Mouse (Mus musculus) heart, postnatal 36 days (tissue): ENCODE measurements around the gene Galnt7. TPM values are rescaled to one million over a fixed set of nuclear protein-coding genes. Genes with fewer than 3 reads are reported as not detected.
A peak's percentile ranks its signal among the peaks of the same experiment; 100 is the strongest.
"Not testable (repeated sequence)": the region's sequence is repeated elsewhere in the genome, so short reads cannot be mapped to it uniquely, and the experiment has no call there.

Source experiments
- DNase-seq, 2 experiments: peaks; one replicate each; pipeline ENCODE4 v3.0.0; 2021 to 2022
- intact Hi-C: fragments of 180-260 bp; cut with DNase I; formaldehyde crosslinking; loops from one replicate; pipeline ENCODE4 v1.15.1; 2025
- total RNA-seq, 2 experiments: library from RNA; stranded (reverse); gene quantifications; 2 replicates each; pipeline ENCODE4 v1.2.3; 2021

Galnt7 gene
- total RNA-seq, 2 experiments from 2014 or later: 3.9 to 5.9 TPM

DNA sequence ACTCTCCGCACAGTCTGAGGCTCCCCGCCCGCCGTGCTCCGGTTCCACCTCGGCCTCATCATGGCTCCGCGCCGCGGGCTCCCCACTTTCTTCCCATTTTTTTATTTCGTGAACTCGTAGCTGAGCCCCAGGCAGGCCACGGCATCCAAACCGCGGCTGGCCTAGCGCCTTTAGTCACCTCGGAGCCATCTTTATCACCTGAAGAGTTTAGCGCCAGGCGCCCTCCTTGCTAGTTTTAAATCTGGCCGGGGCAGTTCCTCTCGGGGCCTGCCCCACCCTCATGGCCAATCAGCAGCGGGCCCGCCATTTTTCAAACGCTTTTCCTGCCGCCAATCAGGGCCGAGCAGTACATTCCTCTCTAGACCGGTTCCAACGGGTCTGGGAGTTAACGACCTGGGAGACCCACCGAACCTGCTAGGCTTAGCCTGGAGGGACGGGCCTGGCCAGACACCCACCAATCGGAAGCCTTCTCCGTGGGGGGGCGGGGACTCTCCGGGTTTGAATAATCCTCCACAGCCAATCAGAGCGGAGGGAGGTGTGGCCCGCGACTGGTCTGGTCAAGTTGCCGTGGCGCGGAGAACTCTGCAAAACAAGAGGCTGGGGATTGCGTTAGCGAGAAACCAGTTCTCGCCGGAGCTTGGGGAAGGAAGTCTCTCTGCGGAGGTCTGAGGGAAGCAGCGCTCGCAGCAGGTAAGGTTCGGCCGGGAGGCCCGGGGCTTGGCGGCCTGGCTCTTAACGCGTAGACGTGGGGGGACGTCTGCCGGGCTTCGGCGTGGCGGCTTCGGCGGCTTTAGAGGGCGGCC lies 141.3 kb downstream of the Galnt7 start, which contains the start of gene Hmgb2:
TSS of gene Hmgb2 (plus strand) at position 592 of the 803 bp plus-strand sequence.
- intact Hi-C loops: loop anchor here (2.0 to 5.0 kb wide), 3 partner anchors 17 to 154 kb away; no protein-coding TSS in a partner anchor

DNA sequence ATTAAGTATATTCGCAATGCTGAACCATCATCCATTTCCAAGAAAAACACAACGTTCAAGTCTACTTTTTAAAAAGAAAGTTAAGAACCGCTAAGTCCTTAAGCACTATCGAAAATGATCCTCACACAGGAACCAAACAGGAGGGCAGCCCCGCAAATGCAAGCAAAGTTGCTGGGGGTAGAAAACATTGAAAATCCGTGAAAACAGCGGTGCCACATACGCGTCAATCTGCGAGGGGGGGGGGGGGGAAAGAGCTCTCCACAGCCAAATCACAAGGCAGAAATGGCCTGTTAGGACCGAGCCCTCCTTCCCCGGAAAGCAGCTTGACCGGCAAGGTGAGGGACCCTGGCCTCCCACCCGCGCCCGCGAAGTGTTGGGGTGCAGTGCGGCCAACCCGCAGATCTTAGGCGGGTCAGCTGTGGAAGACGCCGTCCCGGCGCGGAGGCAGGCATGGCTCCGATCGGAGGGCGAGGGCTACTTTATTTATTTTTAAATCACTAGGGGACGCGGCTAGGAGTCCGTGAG lies 142.0 kb downstream of the Galnt7 start:
- DNase-seq: no peak
- intact Hi-C loops: loop anchor here (5.0 kb wide), 2 partner anchors 84 to 154 kb away; no protein-coding TSS in a partner anchor

More for the DNA sequence above, 141.3 kb downstream of the Galnt7 start, which contains the start of gene Hmgb2:
- peak; percentile 98 to 99 for DNase-seq

DNA sequence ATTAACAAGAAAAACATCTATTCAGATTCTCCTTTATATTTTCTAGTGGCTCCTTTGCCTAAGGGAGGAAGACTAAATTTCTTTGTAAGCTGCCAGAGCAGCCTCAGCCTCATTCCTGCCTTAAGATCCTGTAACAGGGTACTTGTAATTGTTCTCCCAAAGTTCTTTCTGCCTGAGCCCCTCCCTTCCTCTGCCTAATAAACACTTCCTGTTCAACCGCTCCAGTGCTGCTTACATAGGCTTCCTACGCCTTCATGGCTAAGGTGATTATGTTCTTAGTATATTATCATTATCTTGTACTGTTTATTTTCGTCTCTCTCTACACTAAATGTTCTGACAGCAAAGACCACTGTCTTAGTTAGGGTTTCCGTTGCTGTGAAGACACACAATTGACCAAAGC lies 144.2 kb downstream of the Galnt7 start:
- intact Hi-C loops: loop anchor here (2.0 kb wide), 1 partner anchor 22 kb away; the partner anchor contains the start of gene Sap30

DNA sequence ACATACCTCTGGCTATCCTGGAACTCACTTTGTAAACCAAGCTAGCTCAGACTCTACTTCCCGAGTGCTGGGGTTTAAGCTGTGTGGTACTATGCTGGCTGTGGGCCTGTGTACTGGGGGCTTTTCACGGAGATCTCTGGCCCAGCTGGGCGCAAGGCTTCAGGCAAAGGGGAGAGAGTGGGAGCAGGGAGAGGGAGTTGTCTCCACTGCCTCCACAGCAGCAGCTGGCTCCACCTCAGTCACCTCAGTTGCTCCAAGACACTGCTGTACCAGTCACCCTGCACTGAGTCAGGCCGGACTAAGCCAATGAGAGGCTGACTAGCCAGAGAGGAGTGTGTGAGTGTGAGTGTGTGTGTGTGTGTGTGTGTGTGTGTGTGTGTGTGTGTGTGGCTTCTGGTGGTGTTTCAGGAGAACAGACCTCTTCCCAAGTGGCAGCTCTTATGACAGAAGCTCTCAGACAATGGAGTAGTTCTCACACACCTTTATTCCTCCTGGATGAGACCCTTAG lies 145.2 kb downstream of the Galnt7 start:
- intact Hi-C loops: loop anchor here (2.0 kb wide), 1 partner anchor 21 kb away; the partner anchor contains the start of gene Sap30
- no peak for DNase-seq

More for the DNA sequence above, 144.2 kb downstream of the Galnt7 start:
- no peak for DNase-seq

DNA sequence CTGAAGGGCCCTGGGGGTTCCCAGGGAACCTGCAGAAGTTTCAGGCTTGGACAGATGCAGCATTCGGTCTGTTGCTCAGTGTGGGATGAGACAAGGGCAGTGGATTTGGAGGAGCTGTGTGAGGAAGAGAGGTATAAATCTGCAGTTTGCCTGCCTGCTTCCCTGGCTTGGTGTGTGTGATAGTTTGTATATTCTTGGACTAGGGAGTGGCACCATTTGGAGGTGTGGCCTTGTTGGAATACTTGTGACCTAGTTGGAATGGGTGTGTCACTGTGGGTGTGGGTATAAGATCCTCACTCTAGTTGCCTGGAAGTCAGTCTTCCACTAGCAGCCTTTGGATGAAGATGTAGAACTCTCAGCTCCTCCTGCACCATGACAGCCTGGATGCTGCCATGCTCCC lies 147.3 kb downstream of the Galnt7 start:
- DNase-seq, intact Hi-C loops: not testable (repeated sequence)

DNA sequence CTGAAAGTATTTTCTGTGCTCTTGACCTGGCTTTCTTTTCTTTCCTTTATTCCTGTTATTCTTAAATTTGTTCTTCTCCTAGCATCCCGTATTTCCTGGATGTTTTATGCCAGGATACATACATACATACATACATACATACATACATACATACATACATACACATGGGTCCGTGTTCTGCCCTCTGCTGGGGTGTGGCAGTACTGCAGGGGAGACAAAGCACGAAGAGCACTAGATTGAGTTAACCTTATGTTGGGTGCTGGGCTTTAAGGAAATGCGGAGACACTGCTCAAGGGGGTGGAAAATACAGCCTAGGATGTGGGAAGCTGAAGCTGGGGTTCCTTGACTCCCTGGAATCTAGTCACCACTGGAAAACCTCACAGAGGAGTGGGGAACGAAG lies 149.2 kb downstream of the Galnt7 start:
- intact Hi-C loops: no loop called here
- peak; percentile 62 to 78 for DNase-seq

DNA sequence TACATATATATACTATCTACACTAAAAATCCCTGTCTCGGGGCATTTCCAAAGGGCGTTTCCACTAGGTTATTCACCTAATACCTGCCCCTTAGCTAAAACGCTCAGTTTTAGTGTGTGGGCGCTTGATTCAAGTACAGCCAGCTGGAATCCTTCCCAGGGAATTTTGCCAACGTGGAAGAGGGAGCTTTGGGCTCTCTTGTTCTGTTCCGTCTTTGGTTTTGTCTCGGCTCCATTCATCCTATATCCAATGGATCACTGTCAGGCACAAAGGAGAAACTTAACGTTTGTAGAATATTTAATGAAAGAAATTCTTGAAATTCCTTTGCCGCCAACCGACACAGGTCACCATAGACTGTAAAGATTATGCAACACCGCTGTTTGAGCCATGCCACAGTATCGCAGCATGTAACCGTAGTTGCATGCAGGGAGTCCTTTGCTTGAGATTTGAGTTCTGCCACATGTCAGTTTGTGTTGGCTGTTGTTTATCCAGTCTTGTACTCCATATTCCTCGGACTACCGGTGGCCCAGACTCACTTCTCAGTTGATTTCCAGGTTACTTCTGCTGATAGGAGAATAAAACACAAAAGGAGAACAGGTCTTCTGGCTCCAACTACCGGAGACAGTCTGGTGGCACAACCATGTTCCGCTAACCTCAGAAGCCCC lies 153.9 kb downstream of the Galnt7 start:
- peak; percentile 60 to 66 for DNase-seq

DNA sequence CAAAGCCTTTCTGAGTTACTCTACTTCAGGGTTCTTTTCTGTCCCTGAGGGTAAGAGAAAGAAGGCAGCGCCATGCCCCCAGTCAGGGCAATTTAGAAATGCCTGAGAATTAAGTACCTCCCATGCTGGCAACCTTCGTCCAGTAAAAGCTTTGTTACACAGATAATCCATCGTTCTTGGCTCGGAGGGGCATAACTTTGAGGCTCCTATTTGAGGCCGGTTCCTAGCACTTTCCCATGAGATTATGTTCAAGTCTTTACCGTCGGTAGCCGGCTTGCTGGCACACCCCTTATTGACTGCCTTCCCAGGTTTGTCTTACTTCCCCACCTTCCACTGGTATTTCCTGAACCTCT lies 154.4 kb downstream of the Galnt7 start:
- intact Hi-C loops: no loop called here
- DNase-seq: no peak

More for the DNA sequence above, 153.9 kb downstream of the Galnt7 start:
- intact Hi-C loops: no loop called here

DNA sequence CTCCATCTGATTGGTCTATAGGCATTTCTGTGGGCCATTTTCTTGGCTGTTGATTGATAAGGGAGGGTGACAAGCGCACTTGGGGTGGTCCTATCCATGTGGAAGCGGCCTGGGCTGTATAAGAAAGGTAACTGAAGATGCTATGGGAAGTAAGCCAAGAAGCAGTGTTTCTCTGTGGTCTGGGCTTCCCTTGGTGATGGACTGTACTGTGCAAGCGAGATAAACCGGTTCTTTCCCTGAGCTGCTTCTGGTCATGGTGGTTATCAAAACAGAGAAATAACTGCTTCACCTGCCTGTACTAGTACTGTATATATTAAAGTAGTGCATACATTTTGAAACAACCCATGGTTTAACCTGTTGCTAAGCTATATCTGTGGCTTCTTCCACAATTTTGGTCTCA lies 161.0 kb downstream of the Galnt7 start:
- intact Hi-C loops: no loop called here
- no peak for DNase-seq

DNA sequence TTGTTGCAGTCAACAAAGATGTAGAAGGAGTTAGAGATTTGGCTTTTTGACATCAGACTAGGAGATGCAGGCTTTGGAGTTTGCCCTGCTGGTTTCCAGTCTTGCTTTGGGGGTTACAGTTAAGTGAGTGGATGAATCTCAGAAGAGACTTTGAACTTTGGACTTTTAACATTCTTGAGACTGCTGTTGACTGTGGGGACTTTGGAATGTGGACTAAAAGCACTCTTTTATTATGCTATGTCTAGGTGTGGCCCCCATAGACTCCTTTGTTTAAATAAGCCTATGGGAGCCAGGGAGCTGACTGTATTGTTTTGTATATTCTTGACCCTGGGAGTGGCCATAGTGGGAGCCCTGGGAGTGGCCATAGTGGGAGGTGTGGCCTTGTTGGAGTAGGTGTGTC lies 162.9 kb downstream of the Galnt7 start:
- DNase-seq: no peak
- intact Hi-C loops: loop anchor here (2.0 to 5.0 kb wide), 3 partner anchors 61 to 938 kb away; partner anchors contain the start of genes Cep44, Fbxo8 and Hand2

DNA sequence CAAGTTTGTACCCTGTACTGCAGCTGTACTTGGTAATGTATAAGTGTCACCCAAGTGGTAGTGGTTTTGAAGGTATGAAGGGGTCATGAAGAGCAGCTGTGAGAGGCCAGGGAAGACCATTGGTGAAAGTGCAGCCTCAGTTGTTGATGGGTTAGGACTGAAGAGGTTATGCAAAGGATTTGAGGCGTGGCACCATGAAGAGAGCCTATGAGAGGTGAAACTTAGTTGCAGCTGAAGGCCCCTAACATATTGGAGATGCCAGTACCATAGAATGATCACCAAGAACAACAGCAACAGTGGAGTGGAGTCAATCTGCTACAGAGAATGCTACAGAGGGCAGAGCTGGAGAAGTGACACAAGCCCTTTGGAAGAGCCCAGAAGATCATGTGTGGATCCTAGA lies 163.5 kb downstream of the Galnt7 start:
- DNase-seq: no peak
- intact Hi-C loops: loop anchor here (2.0 to 5.0 kb wide), 3 partner anchors 61 to 937 kb away; partner anchors contain the start of genes Cep44, Fbxo8 and Hand2

DNA sequence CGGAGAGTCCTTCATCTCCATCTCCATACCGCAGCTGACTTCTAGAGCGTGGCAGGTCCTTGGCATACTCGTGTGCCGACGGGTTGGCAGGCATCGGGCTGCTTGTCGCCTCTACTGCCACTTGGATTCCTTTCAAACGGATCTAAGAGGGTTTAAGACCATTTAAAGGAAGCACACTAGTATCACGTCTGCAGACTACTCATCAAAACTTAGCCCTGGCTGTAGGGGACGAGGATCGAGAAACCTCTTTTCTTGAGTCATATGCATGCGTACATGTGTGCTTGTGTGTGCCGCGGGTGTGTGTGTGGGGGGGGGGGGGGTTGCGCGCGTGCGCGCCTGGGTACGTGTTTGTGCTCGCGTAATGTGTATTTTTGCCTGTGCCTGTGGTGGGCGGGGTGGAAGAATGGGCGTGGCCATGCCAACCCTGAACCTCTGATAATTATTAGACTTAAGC lies 164.5 kb downstream of the Galnt7 start:
- intact Hi-C loops: loop anchor here (1.0 to 5.0 kb wide), 4 partner anchors 41 to 936 kb away; partner anchors contain the start of genes Cep44, Fbxo8 and Hand2

DNA sequence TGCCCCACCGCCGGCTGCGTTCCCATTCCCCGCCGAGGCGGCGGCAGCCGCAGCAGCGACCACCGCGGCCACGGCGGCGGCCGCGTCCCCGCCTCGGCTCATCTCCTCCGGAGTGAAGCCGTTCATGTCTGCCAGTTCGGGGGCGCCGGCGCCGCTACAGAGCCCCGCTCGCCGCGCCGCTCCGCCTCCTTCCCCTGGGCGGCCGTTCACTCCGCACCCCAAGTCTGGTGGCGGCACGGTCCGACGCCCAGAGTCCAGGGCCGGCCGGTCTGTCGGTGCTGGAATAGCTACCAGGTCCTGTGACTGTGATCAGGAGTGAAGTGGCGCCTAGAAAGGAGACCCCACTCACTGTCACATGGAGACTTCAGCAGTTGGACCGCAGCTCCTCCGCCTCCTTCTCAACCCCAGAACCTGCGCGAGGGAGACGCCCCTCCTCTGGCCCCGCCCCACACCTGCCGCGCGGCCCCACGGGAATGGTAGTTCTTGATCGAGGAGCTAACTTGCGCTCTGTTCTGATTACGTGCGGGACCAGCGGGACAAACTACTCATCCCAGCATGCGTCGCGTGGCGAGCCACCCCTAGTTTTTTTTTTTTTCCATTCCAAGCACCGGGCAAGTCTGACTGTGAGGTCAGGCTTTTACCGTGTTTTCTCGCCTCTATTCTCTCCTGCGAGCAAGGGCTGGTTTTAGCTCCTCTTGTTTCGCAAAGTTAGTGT lies 165.2 kb downstream of the Galnt7 start, which contains the start of gene Sap30:
TSS of gene Sap30 (minus strand) at position 420 of the 715 bp plus-strand sequence.
- intact Hi-C loops: loop anchor here (1.0 to 5.0 kb wide), 5 partner anchors 21 to 935 kb away; partner anchors contain the start of genes Cep44, Fbxo8 and Hand2
- DNase-seq: peak; percentile 98 to 99

More for the DNA sequence above, 164.5 kb downstream of the Galnt7 start:
- peak; percentile 56 to 69 for DNase-seq

DNA sequence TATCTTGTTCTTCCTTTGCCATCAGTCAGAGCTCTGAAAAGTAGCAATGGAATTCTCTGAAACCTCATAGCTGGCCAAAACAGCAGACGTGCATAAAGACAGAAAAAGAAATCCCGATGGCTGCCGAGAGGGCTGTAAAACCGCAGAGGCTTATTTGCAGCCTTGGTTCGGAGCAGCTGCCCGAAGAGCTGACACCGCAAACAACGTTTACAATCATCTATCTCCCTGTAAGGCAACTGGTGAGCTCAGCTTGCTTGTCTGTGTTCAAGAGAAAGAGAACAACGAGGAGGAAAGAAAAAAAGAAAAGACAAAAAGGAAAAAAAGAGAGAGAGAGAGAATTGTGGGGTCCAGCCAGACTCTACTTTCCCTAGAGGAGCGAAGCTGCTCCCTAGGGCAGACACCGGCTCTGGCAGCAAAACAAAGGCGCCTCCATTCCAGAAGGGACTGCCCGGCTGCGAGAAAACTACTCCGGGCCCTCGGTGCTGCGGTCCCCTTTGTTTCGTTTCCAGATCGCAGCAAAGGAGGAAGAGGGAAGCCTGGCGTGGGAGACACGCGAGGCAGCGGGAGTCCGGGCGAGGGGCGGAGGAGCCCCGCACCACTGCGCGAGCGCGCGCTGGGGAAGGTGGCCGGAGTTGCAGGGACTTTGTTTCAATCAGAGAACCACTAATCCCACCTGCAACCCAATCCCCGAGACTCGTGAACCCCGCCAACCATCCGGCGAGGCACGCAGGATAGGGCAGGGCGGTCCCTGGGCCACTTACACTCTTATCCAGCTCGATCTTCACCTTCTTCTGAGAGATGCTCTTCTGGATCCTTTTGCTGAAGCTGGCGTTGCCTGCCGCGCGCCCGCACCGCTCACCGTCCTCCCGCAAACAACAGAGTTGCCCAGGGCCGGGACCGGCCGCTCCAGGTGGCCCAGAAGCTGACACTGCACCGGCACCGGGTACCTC lies 166.1 kb downstream of the Galnt7 start:
- intact Hi-C loops: loop anchor here (2.0 to 5.0 kb wide), 3 partner anchors 22 to 934 kb away; partner anchors contain the start of genes Cep44, Fbxo8 and Hand2
- peak; percentile 58 to 67 for DNase-seq

DNA sequence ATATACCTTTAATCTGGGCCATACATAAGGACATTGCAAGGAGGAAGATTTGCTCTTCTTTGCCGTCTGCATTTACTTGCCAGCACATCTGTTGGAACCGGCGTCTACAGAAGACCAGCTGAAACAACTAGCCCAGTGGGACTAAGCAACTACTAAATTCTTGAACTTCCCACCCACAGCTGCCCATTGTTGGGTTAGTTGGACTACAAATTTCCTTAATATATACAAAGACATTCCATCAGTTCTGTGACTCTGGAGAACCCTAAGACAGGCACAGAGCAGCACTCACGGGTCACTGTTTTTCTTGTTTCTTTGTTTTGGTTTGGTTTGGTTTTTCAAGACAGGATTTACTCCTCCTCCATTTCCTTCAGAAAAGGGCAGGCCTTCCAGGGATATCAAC lies 172.2 kb downstream of the Galnt7 start:
- intact Hi-C loops: no loop called here
- DNase-seq: no peak

DNA sequence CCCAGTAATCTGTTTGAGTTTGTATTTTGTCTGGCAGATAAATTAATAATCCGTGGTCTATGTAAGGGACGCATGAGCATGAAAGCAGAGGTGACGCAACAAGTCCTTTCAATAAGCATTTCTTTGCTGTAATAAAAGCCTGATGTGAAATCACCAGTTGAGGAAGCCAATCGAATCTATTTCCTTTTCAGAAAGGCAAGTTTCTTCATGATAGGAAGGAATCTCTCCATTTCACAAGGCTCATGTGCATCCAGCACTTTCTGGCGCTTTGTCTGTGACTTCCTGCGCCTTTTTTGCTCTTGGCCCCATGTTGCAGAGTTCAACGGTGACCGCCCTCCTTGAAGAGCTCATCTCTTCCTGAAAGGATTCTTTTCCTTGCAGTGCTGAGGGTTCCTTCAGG lies 173.1 kb downstream of the Galnt7 start:
- intact Hi-C loops: no loop called here
- no peak for DNase-seq

DNA sequence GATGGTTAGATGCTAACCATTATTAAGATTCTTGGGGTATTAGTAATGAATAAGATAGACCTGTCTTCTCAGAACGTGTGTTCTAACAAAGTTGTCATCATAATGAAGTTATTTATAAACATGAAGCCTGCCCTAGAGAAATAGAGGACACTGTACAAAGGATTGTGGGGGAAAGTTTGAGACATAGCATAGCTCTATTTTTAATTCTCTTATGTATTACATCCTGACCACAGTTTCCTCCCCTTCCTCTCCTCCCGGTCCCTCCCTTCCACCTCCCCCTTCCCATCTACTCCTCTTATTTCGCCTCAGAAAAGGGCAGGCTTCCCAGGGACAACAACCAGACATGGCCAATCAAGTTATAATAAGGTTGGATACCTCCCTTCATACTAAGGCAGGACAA lies 174.4 kb downstream of the Galnt7 start:
- no peak for DNase-seq
- intact Hi-C loops: no loop called here
